Mouse (Mus musculus) megakaryocyte progenitor cell, adult 5-6 weeks (primary cell): ENCODE results near the gene Gpn1. TPM values are rescaled to one million over a fixed set of nuclear protein-coding genes. Genes with fewer than 3 reads are reported as not detected.

Source experiments
- ATAC-seq: replicated peaks from 2 replicates; pipeline ENCODE4 v1.8.0; 2016; ENCODE audit warnings: mild to moderate bottlenecking, moderate TSS enrichment, inconsistent platforms; ENCODE audit not compliant: poor library complexity
- total RNA-seq, 2 experiments: library from RNA; stranded (forward) in 1 of 2; stranded (reverse) in 1 of 2; fragments of 157-497, 149-512 nt in 1 of 2; fragments of 200-1000 nt in 1 of 2; gene quantifications; 2 replicates each; pipeline versions ENCODE4 v1.2.3 to v1.2.4; 2015 to 2017

The Gpn1 gene
- total RNA-seq, 2 experiments from 2014 or later, result 19.6 to 31.6 TPM

DNA sequence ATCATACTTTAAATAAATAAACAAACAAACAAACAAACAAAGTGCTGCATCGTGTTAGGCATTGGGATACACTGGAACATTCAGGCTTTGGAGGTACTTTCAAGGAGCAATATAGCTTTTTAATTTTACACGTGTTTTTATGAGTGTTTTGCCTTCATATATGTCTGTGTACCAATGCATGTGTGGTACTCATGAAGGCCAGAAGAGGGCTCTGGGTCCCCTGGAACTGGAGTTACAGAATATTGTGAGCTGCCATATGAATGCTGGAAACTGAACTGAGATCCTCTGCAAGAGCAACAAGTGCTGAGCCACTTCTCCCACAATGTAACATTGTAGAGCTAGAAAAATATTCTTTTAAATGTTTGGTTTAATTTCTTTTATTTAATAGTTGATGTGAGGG lies 40.7 kb downstream of the Gpn1 start:
- peak; percentile 58 for ATAC-seq

GRCm38 (mm10) chr5:31559401-31559800 lies 64.9 kb downstream of the Gpn1 start:
- ATAC-seq, result no peak

- ATAC-seq, result no peak
Measured at GRCm38 (mm10) chr5:31560352-31560751, 65.8 kb downstream of the Gpn1 start.

GRCm38 (mm10) chr5:31562036-31562666 lies 67.6 kb downstream of the Gpn1 start:
- ATAC-seq, result no peak

Other genes starting within 250 kb of the Gpn1 start
- gene Krtcap3, start 243.1 kb upstream of the Gpn1 start, total RNA-seq (2015), result 1.3 and 2.1 TPM in 2 replicates
- 3.4 and 4.1 TPM in 2 replicates for gene Krtcap3, start 243.1 kb upstream of the Gpn1 start, total RNA-seq (2017)
- 7.3 and 11.1 TPM in 2 replicates for gene Ift172, start 203.6 kb upstream of the Gpn1 start, total RNA-seq (2015)
- 20.8 and 33.0 TPM in 2 replicates for gene Ift172, start 203.6 kb upstream of the Gpn1 start, total RNA-seq (2017)
- not detected in 2 replicates for gene Fndc4, start 198.7 kb upstream of the Gpn1 start, total RNA-seq (2015)
- gene Fndc4, start 198.7 kb upstream of the Gpn1 start, total RNA-seq (2017), result not detected in 2 replicates
- not detected in 2 replicates for gene Gckr, start 197.3 kb upstream of the Gpn1 start, total RNA-seq (2015)
- not detected in 2 replicates for gene Gckr, start 197.3 kb upstream of the Gpn1 start, total RNA-seq (2017)
- gene Zfp512, start 42.3 kb upstream of the Gpn1 start, total RNA-seq (2015), result 10.3 and 12.5 TPM in 2 replicates
- 25.3 and 35.0 TPM in 2 replicates for gene Zfp512, start 42.3 kb upstream of the Gpn1 start, total RNA-seq (2017)
- gene 4930548H24Rik, start 9.0 kb upstream of the Gpn1 start, total RNA-seq (2015), result 0.05 TPM in 1 of 2 replicates, not detected in the other
- 0.37 and 0.68 TPM in 2 replicates for gene 4930548H24Rik, start 9.0 kb upstream of the Gpn1 start, total RNA-seq (2017)
- gene Slc4a1ap, start 32.3 kb downstream of the Gpn1 start, total RNA-seq (2015), result 65.8 and 65.9 TPM in 2 replicates
- 46.5 and 48.9 TPM in 2 replicates for gene Slc4a1ap, start 32.3 kb downstream of the Gpn1 start, total RNA-seq (2017)
- gene Supt7l, start 33.1 kb downstream of the Gpn1 start, total RNA-seq (2015), result 17.0 and 18.2 TPM in 2 replicates
- gene Supt7l, start 33.1 kb downstream of the Gpn1 start, total RNA-seq (2017), result 19.2 and 20.1 TPM in 2 replicates
- 434 and 492 TPM in 2 replicates for gene Mrpl33, start 102.2 kb downstream of the Gpn1 start, total RNA-seq (2015)
- gene Mrpl33, start 102.2 kb downstream of the Gpn1 start, total RNA-seq (2017), result 218 and 315 TPM in 2 replicates
- 25.8 and 34.6 TPM in 2 replicates for gene Rbks, start 202.9 kb downstream of the Gpn1 start, total RNA-seq (2015)
- 17.7 and 29.3 TPM in 2 replicates for gene Rbks, start 202.9 kb downstream of the Gpn1 start, total RNA-seq (2017)
- gene Babam2, start 202.9 kb downstream of the Gpn1 start, total RNA-seq (2015), result 101 and 117 TPM in 2 replicates
- 37.7 and 44.2 TPM in 2 replicates for gene Babam2, start 202.9 kb downstream of the Gpn1 start, total RNA-seq (2017)